Mouse (Mus musculus): ENCODE results near the gene Med12l.

The Med12l gene
- long read RNA-seq, experiment 1, result 0 reads
- long read RNA-seq, experiment 2, partial matches to known transcripts, result 0 of 1 reads
- long read RNA-seq, experiment 2, other reads (novel, unspliced or antisense), result 1 of 1 reads

- intact Hi-C loops (cut with DNase I), result no loop called here
Observed at GRCm38 (mm10) chr3:59005271-59005995, at the start of gene Med12l. Med12l (plus strand) TSS chr3:59005825.

- intact Hi-C loops (cut with DNase I), result no loop called here
Observed at GRCm38 (mm10) chr3:58961166-58961565, 44.5 kb upstream of the Med12l start.

GRCm38 (mm10) chr3:58977413-58977812, 28.2 kb upstream of the Med12l start:
- intact Hi-C loops (cut with DNase I), result no loop called here

GRCm38 (mm10) chr3:58977906-58978622, 27.6 kb upstream of the Med12l start:
- intact Hi-C loops (cut with DNase I), result no loop called here

GRCm38 (mm10) chr3:58980579-58980978, 25.0 kb upstream of the Med12l start:
- intact Hi-C loops (cut with DNase I), result loop anchor here (5.0 kb wide), 1 partner anchor 138 kb away; no protein-coding TSS in a partner anchor

GRCm38 (mm10) chr3:58982896-58983837, 22.5 kb upstream of the Med12l start:
- intact Hi-C loops (cut with DNase I), result loop anchor here (2.0 to 5.0 kb wide), 2 partner anchors 76 to 141 kb away; no protein-coding TSS in a partner anchor

- intact Hi-C loops (cut with DNase I), result loop anchor here (2.0 to 5.0 kb wide), 2 partner anchors 75 to 142 kb away; no protein-coding TSS in a partner anchor
Observed at GRCm38 (mm10) chr3:58983838-58984598, 21.6 kb upstream of the Med12l start.

- intact Hi-C loops (cut with DNase I), result no loop called here
Observed at GRCm38 (mm10) chr3:58985816-58986215, 19.8 kb upstream of the Med12l start.

GRCm38 (mm10) chr3:58989374-58989773, 16.3 kb upstream of the Med12l start:
- intact Hi-C loops (cut with DNase I), result no loop called here

GRCm38 (mm10) chr3:58990556-58990955, 15.1 kb upstream of the Med12l start:
- intact Hi-C loops (cut with DNase I), result no loop called here

- intact Hi-C loops (cut with DNase I), result no loop called here
Observed at GRCm38 (mm10) chr3:58992122-58992521, 13.5 kb upstream of the Med12l start.

GRCm38 (mm10) chr3:58993619-58994018, 12.0 kb upstream of the Med12l start:
- intact Hi-C loops (cut with DNase I), result no loop called here

GRCm38 (mm10) chr3:59003756-59004155, 1.9 kb upstream of the Med12l start:
- intact Hi-C loops (cut with DNase I), result no loop called here

- intact Hi-C loops (cut with DNase I), result no loop called here
Observed at GRCm38 (mm10) chr3:59005996-59006730, 538 bp downstream of the Med12l start.

GRCm38 (mm10) chr3:59006731-59007441, 1.3 kb downstream of the Med12l start:
- intact Hi-C loops (cut with DNase I), result no loop called here

- intact Hi-C loops (cut with DNase I), result no loop called here
Observed at GRCm38 (mm10) chr3:59010276-59010675, 4.7 kb downstream of the Med12l start.

- intact Hi-C loops (cut with DNase I), result no loop called here
Observed at GRCm38 (mm10) chr3:59015698-59016412, 10.2 kb downstream of the Med12l start.

- intact Hi-C loops (cut with DNase I), result no loop called here
Observed at GRCm38 (mm10) chr3:59016501-59016900, 10.9 kb downstream of the Med12l start.

All from adrenal gland (tissue).